Mouse (Mus musculus): ENCODE data around the gene Gtf2f1. TPM values are rescaled to one million over a fixed set of nuclear protein-coding genes. Genes with fewer than 3 reads are reported as not detected.

The Gtf2f1 gene
- polyA plus RNA-seq, 1 experiment from 2014 or later, result 83.9 TPM

DNA sequence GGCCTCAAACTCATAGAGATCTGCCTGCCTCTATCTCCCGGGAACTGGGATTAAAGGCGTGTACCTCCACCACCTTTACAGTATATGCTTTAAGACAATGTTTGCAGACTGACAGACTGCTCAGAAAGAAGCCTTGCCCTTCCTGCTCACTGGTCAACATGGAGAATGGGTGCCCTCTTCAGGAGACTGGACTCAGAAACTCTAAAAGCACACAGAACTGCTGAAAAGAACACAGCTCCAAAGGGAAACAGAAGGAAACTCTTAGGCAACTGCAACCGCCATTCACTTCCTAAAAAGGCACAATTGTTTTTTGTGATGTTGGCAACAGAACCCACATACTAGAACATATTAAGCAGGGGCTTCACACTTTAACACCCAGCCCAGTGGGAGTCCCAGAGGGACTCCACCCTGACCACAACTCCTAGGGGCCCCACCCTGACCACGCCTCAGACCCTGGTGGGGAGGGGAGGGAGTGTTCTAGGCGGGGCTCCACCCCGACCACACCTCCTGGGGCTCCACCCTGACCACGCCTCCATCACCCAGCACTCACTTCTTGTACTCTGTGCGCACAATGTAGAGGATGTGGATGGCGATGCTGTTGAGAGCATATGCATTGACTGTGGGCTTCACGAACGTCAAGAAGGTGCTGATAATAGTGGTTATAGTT is 53.2 kb downstream of the Gtf2f1 start:
- no peaks in the 10 kb centered on the region for H3K36me3 ChIP-seq (replicated peaks)
- H3K27me3 ChIP-seq (ENCODE audit: poor library complexity, severe bottlenecking), result no peaks in the 10 kb centered on the region
- H3K4me1 ChIP-seq, result peaks cover 3% of the 10 kb centered on the region; the same call in 1 of the 2 replicates
- WGBS, result 37% methylated on average over 11 of the region's 11 CpGs
- no peak overlapping the region for H3K27ac ChIP-seq
- H3K4me3 ChIP-seq, result no peak overlapping the region
- no peak for DNase-seq (ENCODE audit: extremely low spot score, low spot score)
- H3K9me3 ChIP-seq, result no peaks in the 10 kb centered on the region

DNA sequence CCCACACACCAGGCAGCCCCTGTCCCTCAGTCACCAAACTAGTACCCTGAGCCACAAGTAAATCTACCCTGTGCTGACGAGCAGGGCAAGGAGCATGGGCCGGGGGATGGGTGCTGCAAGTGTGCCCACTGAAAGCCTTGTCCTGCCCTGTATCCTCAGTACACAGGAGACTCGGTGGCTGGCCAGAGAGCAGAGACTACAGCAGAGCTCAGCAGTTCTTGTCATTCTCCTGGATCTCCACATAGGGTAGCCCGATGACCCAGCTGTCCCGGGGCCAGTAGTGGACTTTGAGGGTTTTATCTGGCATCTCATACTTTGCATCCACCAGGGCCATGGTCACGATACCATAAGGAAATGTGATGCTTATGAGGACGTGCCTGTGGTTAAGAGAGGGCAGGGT is 56.2 kb downstream of the Gtf2f1 start:
- 83% methylated on average over 7 of the region's 7 CpGs for WGBS
- Histone ChIP-seq H3K27ac (no peak overlapping the region), H3K36me3 (replicated peaks) (no peaks in the 10 kb centered on the region), H3K9me3 (no peaks in the 10 kb centered on the region), H3K27me3 (ENCODE audit: poor library complexity, severe bottlenecking) (no peaks in the 10 kb centered on the region), H3K4me3 (no peak overlapping the region), H3K4me1 (peaks cover 3% of the 10 kb centered on the region; the same call in 1 of the 2 replicates)
- DNase-seq (ENCODE audit: extremely low spot score, low spot score), result no peak

Other genes starting within 250 kb of the Gtf2f1 start
- 46.0 and 46.2 TPM in 2 replicates for gene Dus3l, start 246.5 kb downstream of the Gtf2f1 start, polyA plus RNA-seq (2016; fragmentation: Nextera tagmentation; extraction: Ambion mirVana)
- gene Prr22, start 241.0 kb downstream of the Gtf2f1 start, polyA plus RNA-seq (2016; fragmentation: Nextera tagmentation; extraction: Ambion mirVana), result 1.8 and 1.9 TPM in 2 replicates
- gene Rfx2, start 180.3 kb downstream of the Gtf2f1 start, polyA plus RNA-seq (2016; fragmentation: Nextera tagmentation; extraction: Ambion mirVana), result 7.8 and 9.6 TPM in 2 replicates
- gene Acsbg2, start 136.8 kb downstream of the Gtf2f1 start, polyA plus RNA-seq (2016; fragmentation: Nextera tagmentation; extraction: Ambion mirVana), result not detected in 2 replicates
- gene 1700061G19Rik, start 135.8 kb downstream of the Gtf2f1 start, polyA plus RNA-seq (2016; fragmentation: Nextera tagmentation; extraction: Ambion mirVana), result 0.26 and 0.46 TPM in 2 replicates
- gene Mllt1, start 75.9 kb downstream of the Gtf2f1 start, polyA plus RNA-seq (2016; fragmentation: Nextera tagmentation; extraction: Ambion mirVana), result 72.7 and 74.6 TPM in 2 replicates
- gene Acer1, start 29.2 kb downstream of the Gtf2f1 start, polyA plus RNA-seq (2016; fragmentation: Nextera tagmentation; extraction: Ambion mirVana), result not detected in 2 replicates
- 186 and 188 TPM in 2 replicates for gene Clpp, start 21.0 kb downstream of the Gtf2f1 start, polyA plus RNA-seq (2016; fragmentation: Nextera tagmentation; extraction: Ambion mirVana)
- 37.0 and 38.6 TPM in 2 replicates for gene Alkbh7, start 13.9 kb downstream of the Gtf2f1 start, polyA plus RNA-seq (2016; fragmentation: Nextera tagmentation; extraction: Ambion mirVana)
- 0.35 and 0.50 TPM in 2 replicates for gene Pspn, start 11.3 kb downstream of the Gtf2f1 start, polyA plus RNA-seq (2016; fragmentation: Nextera tagmentation; extraction: Ambion mirVana)
- 0.34 and 0.43 TPM in 2 replicates for gene Gm17949, start 181 bp upstream of the Gtf2f1 start, polyA plus RNA-seq (2016; fragmentation: Nextera tagmentation; extraction: Ambion mirVana)
- gene Khsrp, start 20.2 kb upstream of the Gtf2f1 start, polyA plus RNA-seq (2016; fragmentation: Nextera tagmentation; extraction: Ambion mirVana), result 47.7 and 50.2 TPM in 2 replicates
- not detected in 2 replicates for gene Slc25a41, start 30.4 kb upstream of the Gtf2f1 start, polyA plus RNA-seq (2016; fragmentation: Nextera tagmentation; extraction: Ambion mirVana)
- 3.6 and 4.0 TPM in 2 replicates for gene Crb3, start 47.8 kb upstream of the Gtf2f1 start, polyA plus RNA-seq (2016; fragmentation: Nextera tagmentation; extraction: Ambion mirVana)
- gene Slc25a23, start 48.6 kb upstream of the Gtf2f1 start, polyA plus RNA-seq (2016; fragmentation: Nextera tagmentation; extraction: Ambion mirVana), result 10.0 and 10.6 TPM in 2 replicates
- 2.7 and 4.1 TPM in 2 replicates for gene Dennd1c, start 67.2 kb upstream of the Gtf2f1 start, polyA plus RNA-seq (2016; fragmentation: Nextera tagmentation; extraction: Ambion mirVana)
- 36.2 and 40.1 TPM in 2 replicates for gene Tubb4a, start 76.5 kb upstream of the Gtf2f1 start, polyA plus RNA-seq (2016; fragmentation: Nextera tagmentation; extraction: Ambion mirVana)
- gene Tnfsf9, start 94.0 kb upstream of the Gtf2f1 start, polyA plus RNA-seq (2016; fragmentation: Nextera tagmentation; extraction: Ambion mirVana), result 10.6 and 11.3 TPM in 2 replicates
- gene Cd70, start 138.5 kb upstream of the Gtf2f1 start, polyA plus RNA-seq (2016; fragmentation: Nextera tagmentation; extraction: Ambion mirVana), result not detected in 2 replicates
- gene Tnfsf14, start 182.9 kb upstream of the Gtf2f1 start, polyA plus RNA-seq (2016; fragmentation: Nextera tagmentation; extraction: Ambion mirVana), result 0.15 and 0.16 TPM in 2 replicates
- 0.30 TPM in 1 of 2 replicates, not detected in the other for gene C3, start 216.8 kb upstream of the Gtf2f1 start, polyA plus RNA-seq (2016; fragmentation: Nextera tagmentation; extraction: Ambion mirVana)
- gene Gpr108, start 237.2 kb upstream of the Gtf2f1 start, polyA plus RNA-seq (2016; fragmentation: Nextera tagmentation; extraction: Ambion mirVana), result 22.7 and 22.8 TPM in 2 replicates
- 43.8 and 49.9 TPM in 2 replicates for gene Trip10, start 238.2 kb upstream of the Gtf2f1 start, polyA plus RNA-seq (2016; fragmentation: Nextera tagmentation; extraction: Ambion mirVana)

All from forebrain, embryonic 10.5 days (tissue).